Mouse (Mus musculus) stomach, postnatal 0 days (tissue): ENCODE measurements at regions not wholly inside any gene's neighbourhood (a gene's known extent, or its start where the extent isn't known, plus 50 kb on each side); places are given as distances from the start of the nearest gene placed in this dataset.

ENCODE experiments used
- ATAC-seq: fragments of 200-750 bp; cut with Nextera tagmentation; 2 replicates; pipeline ENCODE4 v1.8.0; 2017; ENCODE audit not compliant: low FRiP score, low TSS enrichment
- DNase-seq: peaks from one replicate; pipeline ENCODE4 v3.0.0-alpha.2; 2016; ENCODE audit warnings: low spot score
- H3K27ac ChIP-seq: fragments of 300-500 bp; sonication (generic); replicated peaks from 2 replicates; pipeline ENCODE4 v1.5.1; 2014; ENCODE audit warnings: mild to moderate bottlenecking, control low read depth
- H3K27me3 ChIP-seq: fragments of 300-500 bp; sonication (generic); 2 replicates; pipeline ENCODE4 v1.6.1; 2014; ENCODE audit warnings: low read length; ENCODE audit not compliant: control insufficient read depth, insufficient read depth
- H3K36me3 ChIP-seq: fragments of 300-500 bp; sonication (generic); 2 replicates; pipeline ENCODE4 v1.6.1; 2014; ENCODE audit warnings: low read length, mixed read lengths; ENCODE audit not compliant: control insufficient read depth, insufficient read depth
- H3K4me1 ChIP-seq: fragments of 300-500 bp; sonication (generic); replicated peaks from 2 replicates; pipeline ENCODE4 v1.6.1; 2014; ENCODE audit warnings: antibody characterized with exemption; ENCODE audit not compliant: control insufficient read depth, insufficient read depth
- H3K4me2 ChIP-seq: fragments of 300-500 bp; sonication (generic); replicated peaks from 2 replicates; pipeline ENCODE4 v1.6.1; 2014; ENCODE audit warnings: low read depth, mild to moderate bottlenecking, control low read depth, moderate library complexity
- H3K4me3 ChIP-seq: fragments of 300-500 bp; sonication (generic); 2 replicates; pipeline ENCODE4 v1.5.1; 2014; ENCODE audit warnings: low read depth, low read length, control low read depth
- H3K9ac ChIP-seq: fragments of 300-500 bp; sonication (generic); 2 replicates; pipeline ENCODE4 v1.6.1; 2014; ENCODE audit warnings: mild to moderate bottlenecking, low read length, control low read depth, mixed read lengths
- H3K9me3 ChIP-seq: fragments of 300-500 bp; sonication (generic); 2 replicates; pipeline ENCODE4 v1.6.1; 2016; ENCODE audit warnings: low read length; ENCODE audit not compliant: control insufficient read depth
- CTCF ChIP-seq: IDR thresholded peaks from 2 replicates; pipeline ENCODE4 v1.5.1; 2016; ENCODE audit warnings: antibody characterized with exemption, low read depth, mild to moderate bottlenecking, moderate library complexity
- EP300 ChIP-seq: optimal IDR thresholded peaks from 2 replicates; pipeline ENCODE3; 2016; ENCODE audit warnings: antibody characterized with exemption
- WGBS: fragments of 180-500 bp; shearing (Covaris S2); extraction: QIAGEN DNeasy Blood & Tissue Kit; methylation state at CpG from one replicate; pipeline ENCODE4 v1.1.7; 2014; 5-methylcytosine and 5-hydroxymethylcytosine counted together

DNA sequence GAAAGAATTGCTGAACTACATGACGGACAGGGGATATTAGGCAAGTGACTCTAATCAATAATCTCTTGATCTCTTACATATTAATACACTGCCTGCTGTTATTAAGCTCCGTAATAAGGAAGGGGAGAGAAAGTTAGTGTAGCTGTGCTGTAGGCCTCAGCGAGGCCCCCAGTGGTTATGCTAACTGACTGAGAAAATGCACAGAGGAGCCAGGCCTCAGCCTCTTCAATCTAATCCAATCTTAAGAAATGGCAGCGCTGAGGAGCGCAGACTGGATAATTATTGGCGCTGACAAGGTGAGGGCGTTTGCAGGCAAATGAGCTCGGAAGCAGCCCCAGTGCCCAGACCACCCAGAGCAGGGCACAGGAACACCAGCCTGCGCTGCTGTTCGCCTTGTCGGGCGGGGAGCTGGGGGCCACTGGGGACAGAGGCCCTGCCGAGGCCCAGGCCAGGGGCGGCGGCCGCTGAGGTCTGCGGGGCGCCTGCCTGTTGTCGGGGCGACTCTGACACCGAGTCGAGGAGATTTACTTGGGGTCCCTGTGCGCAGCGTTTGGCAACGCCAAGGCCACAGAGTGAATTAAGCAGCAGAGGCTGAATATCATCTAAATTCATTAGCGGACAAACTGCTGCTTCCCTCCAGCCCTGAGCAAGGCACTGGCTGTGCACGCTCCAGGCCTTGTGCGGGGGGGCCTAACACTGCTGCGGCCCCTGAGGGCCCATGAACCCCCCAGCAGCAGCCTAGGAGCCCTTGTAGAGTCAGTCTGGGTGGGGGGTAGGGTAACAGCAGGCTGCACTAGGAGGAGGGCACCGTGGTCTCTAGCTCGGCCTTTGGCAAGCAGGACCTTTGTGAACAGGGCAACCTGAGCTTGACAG is 493.4 kb upstream of the Mki67 start:
- no peak overlapping the region for H3K9ac ChIP-seq
- H3K4me1 ChIP-seq, result no peaks in the 10 kb centered on the region
- DNase-seq, result no peak
- no peak overlapping the region for H3K4me2 ChIP-seq
- WGBS, result 55% methylated on average over 31 of the region's 31 CpGs
- H3K27me3 ChIP-seq, result no peaks in the 10 kb centered on the region
- H3K9me3 ChIP-seq, result no peaks in the 10 kb centered on the region
- ATAC-seq, result no peak
- H3K27ac ChIP-seq, result no peak overlapping the region
- no peaks in the 10 kb centered on the region for H3K36me3 ChIP-seq
- H3K4me3 ChIP-seq, result no peak overlapping the region
- no peak for TF ChIP-seq CTCF
- no peak for TF ChIP-seq EP300

- no peak overlapping the region for H3K4me2 ChIP-seq
- H3K9me3 ChIP-seq, result no peaks in the 10 kb centered on the region
- no peaks in the 10 kb centered on the region for H3K36me3 ChIP-seq
- H3K4me3 ChIP-seq, result no peak overlapping the region
- H3K9ac ChIP-seq, result no peak overlapping the region
- ATAC-seq (no peak), DNase-seq (no peak)
- 45% methylated on average over 8 of the region's 8 CpGs for WGBS
- H3K27ac ChIP-seq, result no peak overlapping the region
- no peaks in the 10 kb centered on the region for H3K4me1 ChIP-seq
- TF ChIP-seq EP300 (no peak), CTCF (no peak)
- no peaks in the 10 kb centered on the region for H3K27me3 ChIP-seq
Measured at GRCm38 (mm10) chr7:136212492-136212891, 496.3 kb upstream of the Mki67 start.

GRCm38 (mm10) chr7:136213057-136213961 is 497.1 kb upstream of the Mki67 start:
- Histone ChIP-seq H3K27me3 (no peaks in the 10 kb centered on the region), H3K36me3 (no peaks in the 10 kb centered on the region), H3K27ac (no peak overlapping the region), H3K4me1 (no peaks in the 10 kb centered on the region), H3K4me3 (no peak overlapping the region), H3K9me3 (no peaks in the 10 kb centered on the region), H3K4me2 (no peak overlapping the region), H3K9ac (no peak overlapping the region)
- DNase-seq, result no peak
- ATAC-seq, result no peak
- TF ChIP-seq CTCF (no peak), EP300 (no peak)
- WGBS, result 54% methylated on average over 11 of the region's 11 CpGs

- H3K27me3 ChIP-seq, result no peaks in the 10 kb centered on the region
- no peak overlapping the region for H3K4me2 ChIP-seq
- no peak overlapping the region for H3K4me3 ChIP-seq
- no peaks in the 10 kb centered on the region for H3K4me1 ChIP-seq
- no peaks in the 10 kb centered on the region for H3K9me3 ChIP-seq
- no peaks in the 10 kb centered on the region for H3K36me3 ChIP-seq
- WGBS, result 74% methylated on average over 3 of the region's 3 CpGs
- no peak overlapping the region for H3K9ac ChIP-seq
- DNase-seq (no peak), ATAC-seq (no peak)
- no peak for TF ChIP-seq EP300
- TF ChIP-seq CTCF, result no peak
- no peak overlapping the region for H3K27ac ChIP-seq
Measured at GRCm38 (mm10) chr7:136213962-136214308, 497.8 kb upstream of the Mki67 start.

- no peak overlapping the region for H3K9ac ChIP-seq
- H3K36me3 ChIP-seq, result no peaks in the 10 kb centered on the region
- DNase-seq (no peak), ATAC-seq (no peak)
- H3K9me3 ChIP-seq, result no peaks in the 10 kb centered on the region
- H3K4me2 ChIP-seq, result no peak overlapping the region
- 76% methylated on average over 4 of the region's 4 CpGs for WGBS
- TF ChIP-seq EP300 (no peak), CTCF (no peak)
- H3K27me3 ChIP-seq, result no peaks in the 10 kb centered on the region
- no peak overlapping the region for H3K27ac ChIP-seq
- no peak overlapping the region for H3K4me3 ChIP-seq
- no peaks in the 10 kb centered on the region for H3K4me1 ChIP-seq
Measured at GRCm38 (mm10) chr7:136214415-136214814, 498.3 kb upstream of the Mki67 start.

GRCm38 (mm10) chr7:136216734-136217133 is 500.6 kb upstream of the Mki67 start:
- Histone ChIP-seq H3K9me3 (no peaks in the 10 kb centered on the region), H3K4me3 (no peak overlapping the region), H3K36me3 (no peaks in the 10 kb centered on the region), H3K27ac (no peak overlapping the region), H3K9ac (no peak overlapping the region), H3K4me2 (no peak overlapping the region), H3K4me1 (no peaks in the 10 kb centered on the region), H3K27me3 (no peaks in the 10 kb centered on the region)
- ATAC-seq (no peak), DNase-seq (no peak)
- TF ChIP-seq EP300 (no peak), CTCF (no peak)
